Mouse (Mus musculus) central nervous system, embryonic 11.5 days (tissue): ENCODE measurements around the gene Olfr12. TPM values are rescaled to one million over a fixed set of nuclear protein-coding genes. Genes with fewer than 3 reads are reported as not detected.

ENCODE experiments used
- polyA plus RNA-seq: library from polyadenylated mRNA; depleted of rRNA; stranded (reverse); fragments of >200 nt; gene quantifications from 2 replicates; pipeline ENCODE4 v1.2.3, GENCODE M21; 2012; rRNA removed

Gene Olfr12
- polyA plus RNA-seq: 0.08 and 0.09 TPM in 2 replicates

DNA sequence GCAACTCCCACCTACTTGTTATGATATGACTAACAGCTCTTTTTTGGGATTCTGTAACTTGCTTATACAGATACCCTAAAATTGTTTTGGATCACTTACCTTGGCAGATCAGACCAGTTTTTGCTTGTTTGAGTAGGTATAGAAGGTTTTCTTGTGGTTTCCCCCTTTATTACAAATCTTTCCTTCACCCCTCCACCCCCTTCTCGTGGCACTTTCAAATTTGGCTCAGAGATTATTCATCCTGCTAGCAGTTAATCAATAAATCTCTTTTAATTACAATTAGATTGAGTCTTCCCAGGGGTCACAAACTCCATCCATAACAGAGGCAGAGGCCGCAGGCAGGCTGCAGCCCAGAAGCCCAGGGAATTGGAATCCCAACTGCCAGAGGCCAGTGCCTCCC lies at the start of gene Olfr12:
Olfr12 (plus strand) TSS at position 301 of the 400 bp plus-strand sequence.

DNA sequence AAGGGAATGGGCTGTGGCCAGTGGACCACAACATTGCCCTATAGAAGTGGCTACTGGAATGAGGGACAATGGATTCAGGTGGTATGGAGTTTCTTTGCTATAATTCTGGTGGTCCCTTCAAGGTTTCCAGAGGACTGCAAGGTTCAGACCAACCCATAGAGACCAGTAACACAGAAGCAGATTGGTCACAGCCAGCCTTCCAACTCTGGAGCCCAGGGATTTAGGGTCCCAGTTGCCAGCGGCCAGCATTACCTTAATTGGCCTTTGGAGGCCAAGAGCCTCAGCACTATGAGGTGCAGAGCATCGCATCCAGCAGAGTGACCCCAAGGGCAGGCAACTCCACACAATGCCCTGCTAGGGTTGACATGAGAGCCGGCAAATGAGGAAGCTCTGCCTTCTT lies 46.6 kb upstream of the Olfr12 start, which contains the start of gene Olfr1413:
Olfr1413 (plus strand) TSS at position 301 of the 400 bp plus-strand sequence.

DNA sequence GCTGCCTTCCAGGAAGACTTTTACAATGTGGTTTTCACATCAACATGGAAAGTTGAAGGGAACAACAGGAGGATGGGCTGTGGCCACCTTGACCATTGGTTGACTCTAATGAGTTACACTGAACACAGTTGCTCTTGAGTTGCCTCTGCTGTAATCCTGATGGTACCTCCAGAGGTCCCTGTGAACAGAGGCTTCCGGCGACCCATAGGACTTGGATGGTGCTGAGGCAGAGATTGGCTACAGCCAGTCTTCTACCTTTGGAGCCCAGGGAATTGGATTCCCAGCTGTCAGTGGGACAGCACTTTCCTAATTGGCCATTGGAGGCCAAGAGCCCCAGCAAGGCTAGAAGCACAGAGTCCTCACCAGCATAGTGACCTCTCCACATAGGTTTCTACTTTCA lies 32.1 kb upstream of the Olfr12 start, which contains the start of gene Olfr1412:
Olfr1412 (plus strand) TSS at position 301 of the 400 bp plus-strand sequence.

DNA sequence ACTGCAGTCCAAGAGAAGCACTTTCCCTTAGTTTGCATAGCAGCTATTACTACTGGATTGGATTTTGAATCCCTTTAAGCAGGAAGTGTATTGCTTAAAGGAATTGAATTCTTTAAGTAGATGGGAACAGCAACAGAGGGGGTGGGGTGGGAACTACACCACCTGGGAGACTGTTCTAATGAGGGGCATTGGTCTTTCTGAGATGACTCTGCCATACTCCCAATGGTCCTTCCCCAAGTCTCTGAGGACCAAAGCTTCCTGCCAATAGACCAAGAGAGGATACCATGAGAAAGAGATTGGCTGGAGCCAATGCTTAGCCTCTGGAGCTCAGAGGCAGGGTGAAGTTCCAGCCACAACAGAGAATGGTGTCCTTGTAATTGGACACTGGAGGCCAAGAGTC lies 23.5 kb upstream of the Olfr12 start, which contains the start of gene Olfr1411:
Olfr1411 (plus strand) TSS at position 301 of the 400 bp plus-strand sequence.

DNA sequence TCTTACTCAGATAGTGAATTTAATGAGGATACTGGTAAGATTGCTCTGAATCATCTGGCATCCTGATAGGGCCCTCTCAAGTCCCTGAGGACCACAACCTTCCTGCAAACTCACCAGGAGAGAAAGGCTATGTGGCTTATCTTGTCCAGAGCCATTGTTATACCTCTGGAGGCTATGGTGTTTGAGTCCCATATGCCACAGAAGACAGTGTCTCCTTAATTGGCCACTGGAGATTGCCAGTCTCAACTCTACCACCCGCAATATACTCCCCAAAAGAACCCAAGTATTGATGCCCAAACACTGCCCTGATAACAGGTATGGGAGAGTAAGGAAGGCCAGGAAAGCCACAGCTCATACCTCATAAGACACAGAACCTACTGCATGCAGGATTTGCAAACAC lies 12.1 kb upstream of the Olfr12 start, which contains the start of gene Olfr1410:
Olfr1410 (plus strand) TSS at position 301 of the 400 bp plus-strand sequence.

DNA sequence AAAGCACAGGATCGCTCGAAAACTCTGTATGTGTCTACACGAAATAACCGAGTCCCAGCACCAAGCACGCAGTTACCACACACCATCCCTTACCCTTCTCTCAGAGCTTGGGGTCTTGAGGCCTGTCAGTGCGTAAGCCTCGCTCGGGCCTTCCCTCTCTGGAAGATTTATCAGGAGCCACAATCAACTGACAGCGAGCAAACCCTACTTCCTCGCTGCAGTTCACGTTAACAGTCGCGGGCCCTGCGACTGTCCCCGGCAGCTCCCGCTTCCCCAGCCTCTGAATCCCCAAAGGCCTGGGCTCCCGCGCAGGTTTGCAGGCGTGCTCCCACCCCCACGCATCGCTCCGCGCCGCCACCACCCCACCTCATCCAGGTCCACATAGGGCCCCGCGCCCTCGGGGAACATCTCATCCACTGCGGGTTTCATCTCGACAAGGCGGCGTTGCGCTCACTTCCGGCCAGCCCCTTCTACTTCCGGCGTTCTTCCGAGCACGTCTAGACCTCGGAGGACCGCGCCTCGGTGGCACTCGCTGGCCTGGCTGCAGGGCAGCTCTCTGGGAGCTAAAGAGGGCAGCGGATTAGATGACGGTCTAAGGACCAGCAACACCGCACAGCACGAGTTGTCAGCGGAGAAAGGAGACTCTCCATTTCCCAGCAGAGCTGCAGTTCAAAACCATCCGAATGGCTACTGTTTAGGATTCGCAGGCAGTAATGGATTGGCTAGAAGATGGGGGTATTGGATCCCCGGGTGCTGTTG lies 24.1 kb downstream of the Olfr12 start, which contains the start of gene Cops9:
Cops9 (minus strand) TSS at position 472 of the 759 bp plus-strand sequence.

DNA sequence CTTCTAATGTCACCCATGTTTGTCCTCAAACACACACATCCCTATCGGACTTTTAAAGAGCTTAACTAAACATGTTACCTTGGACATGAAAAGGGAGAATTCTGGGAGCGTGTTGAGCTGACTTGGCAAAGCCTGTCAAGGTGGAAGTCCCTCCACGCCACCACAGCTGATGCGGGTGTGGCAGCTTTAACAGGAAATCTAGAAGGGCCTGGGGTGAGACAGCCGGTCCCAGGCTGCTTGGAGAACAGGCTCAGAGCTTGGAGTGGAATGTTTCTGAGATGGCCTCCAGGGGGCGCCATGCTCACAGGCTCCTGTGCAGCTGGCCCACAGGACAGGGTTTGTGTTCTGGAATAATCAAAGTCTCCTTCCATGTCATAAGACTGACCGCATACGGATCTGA lies 31.1 kb downstream of the Olfr12 start, which contains the start of gene Otos:
Otos (minus strand) TSS at position 169 of the 400 bp plus-strand sequence.

Other genes starting within 250 kb of the Olfr12 start
- 92.3 and 187 TPM in 2 replicates for gene Ndufa10, start 143.9 kb upstream of the Olfr12 start, polyA plus RNA-seq
- gene Olfr1416, start 132.7 kb upstream of the Olfr12 start, polyA plus RNA-seq: not detected in 2 replicates
- gene Olfr1415, start 121.7 kb upstream of the Olfr12 start, polyA plus RNA-seq: not detected in 2 replicates
- gene Olfr1414, start 99.1 kb upstream of the Olfr12 start, polyA plus RNA-seq: not detected in 2 replicates
- gene Olfr1413, start 46.5 kb upstream of the Olfr12 start, polyA plus RNA-seq: not detected in 2 replicates
- not detected in 2 replicates for gene Olfr1412, start 32.0 kb upstream of the Olfr12 start, polyA plus RNA-seq
- gene Olfr1411, start 23.4 kb upstream of the Olfr12 start, polyA plus RNA-seq: not detected in 2 replicates
- gene Olfr1410, start 12.0 kb upstream of the Olfr12 start, polyA plus RNA-seq: not detected in 2 replicates
- gene Cops9, start 24.2 kb downstream of the Olfr12 start, polyA plus RNA-seq: 242 and 368 TPM in 2 replicates
- 0.11 and 0.12 TPM in 2 replicates for gene Otos, start 31.1 kb downstream of the Olfr12 start, polyA plus RNA-seq
- gene Gpc1, start 213.9 kb downstream of the Olfr12 start, polyA plus RNA-seq: 72.2 and 79.8 TPM in 2 replicates